Mouse (Mus musculus): ENCODE measurements around the gene Wbp4. TPM values are rescaled to one million over a fixed set of nuclear protein-coding genes. Genes with fewer than 3 reads are reported as not detected.

The Wbp4 gene
- polyA plus RNA-seq, 1 experiment from 2014 or later = 29.5 TPM

GRCm38 (mm10) chr14:79410662-79411061 lies 70.7 kb downstream of the Wbp4 start:
- peaks cover 37% of the 10 kb centered on the region for H3K36me3 ChIP-seq
- no peak overlapping the region for H3K4me2 ChIP-seq
- no peak overlapping the region for H3K4me3 ChIP-seq
- H3K9ac ChIP-seq = no peak overlapping the region
- H3K4me1 ChIP-seq (replicated peaks) = no peaks in the 10 kb centered on the region
- no peak for ATAC-seq (ENCODE audit: insufficient number of reproducible peaks, low FRiP score)
- WGBS = 67% methylated on average over 2 of the region's 2 CpGs
- no peaks in the 10 kb centered on the region for H3K9me3 ChIP-seq (replicated peaks)
- no peak overlapping the region for H3K27ac ChIP-seq (ENCODE audit: poor library complexity, severe bottlenecking)
- H3K27me3 ChIP-seq (replicated peaks) = no peaks in the 10 kb centered on the region

Other genes with a start within 250 kb of the Wbp4 start
- not detected in 2 replicates for gene Zfp957, start 234.2 kb downstream of the Wbp4 start, polyA plus RNA-seq (2016; fragmentation: Nextera tagmentation; extraction: Ambion mirVana)
- gene Rgcc, start 179.9 kb downstream of the Wbp4 start, polyA plus RNA-seq (2016; fragmentation: Nextera tagmentation; extraction: Ambion mirVana) = 9.3 and 11.6 TPM in 2 replicates
- gene Naa16, start 90.7 kb downstream of the Wbp4 start, polyA plus RNA-seq (2016; fragmentation: Nextera tagmentation; extraction: Ambion mirVana) = 23.1 and 23.8 TPM in 2 replicates
- 9.7 and 10.2 TPM in 2 replicates for gene Mtrf1, start 83.7 kb downstream of the Wbp4 start, polyA plus RNA-seq (2016; fragmentation: Nextera tagmentation; extraction: Ambion mirVana)
- gene Kbtbd7, start 55.0 kb downstream of the Wbp4 start, polyA plus RNA-seq (2016; fragmentation: Nextera tagmentation; extraction: Ambion mirVana) = 9.7 and 11.9 TPM in 2 replicates
- gene Kbtbd6, start 29.7 kb downstream of the Wbp4 start, polyA plus RNA-seq (2016; fragmentation: Nextera tagmentation; extraction: Ambion mirVana) = 2.0 and 2.9 TPM in 2 replicates
- gene Elf1, start 326 bp downstream of the Wbp4 start, polyA plus RNA-seq (2016; fragmentation: Nextera tagmentation; extraction: Ambion mirVana) = 10.5 and 11.0 TPM in 2 replicates
- 98.9 and 99.1 TPM in 2 replicates for gene Sugt1, start 106.2 kb upstream of the Wbp4 start, polyA plus RNA-seq (2016; fragmentation: Nextera tagmentation; extraction: Ambion mirVana)
- 0.85 and 1.3 TPM in 2 replicates for gene Cnmd, start 180.7 kb upstream of the Wbp4 start, polyA plus RNA-seq (2016; fragmentation: Nextera tagmentation; extraction: Ambion mirVana)